Mouse (Mus musculus): ENCODE measurements at regions not wholly inside any gene's neighbourhood (a gene's known extent, or its start where the extent isn't known, plus 50 kb on each side); places are given as distances from the start of the nearest gene placed in this dataset.
A peak's percentile ranks its signal among the peaks of the same experiment; 100 is the strongest.
"Not testable (repeated sequence)": the region's sequence is repeated elsewhere in the genome, so short reads cannot be mapped to it uniquely, and the experiment has no call there.

DNA sequence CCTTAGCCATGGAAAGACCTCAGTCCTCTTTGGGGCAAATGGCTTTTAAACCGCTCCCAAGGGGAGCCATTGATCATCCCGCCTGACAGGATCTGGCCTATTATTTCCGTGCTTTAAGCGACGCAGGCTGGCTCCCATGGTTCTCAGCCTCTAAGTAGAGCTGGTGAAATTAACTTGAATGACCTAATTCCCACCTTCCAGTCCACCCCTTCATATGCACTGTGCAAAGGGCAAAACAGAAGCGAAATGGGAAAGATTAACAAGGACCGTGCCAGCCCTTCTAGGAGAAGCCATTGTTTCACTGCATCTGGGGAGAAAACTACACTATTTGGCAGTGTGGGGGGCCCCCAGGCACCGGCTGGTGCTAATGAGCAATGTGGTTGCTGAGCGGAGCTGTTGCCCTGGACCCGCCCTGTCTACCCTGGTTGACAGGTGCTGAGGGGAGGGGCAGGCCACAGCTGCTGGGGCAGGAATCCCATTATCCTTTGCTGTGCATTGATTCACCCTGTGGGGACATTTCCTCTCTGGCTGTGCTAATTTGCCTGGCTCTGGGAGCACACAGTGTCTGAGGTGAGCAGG is 378.3 kb upstream of the Id2 start:
- H3K36me3 ChIP-seq (ENCODE audit: control insufficient read depth, insufficient read depth), result no peaks in the 10 kb centered on the region
- H3K79me3 ChIP-seq (ENCODE audit: low read depth), result no peaks in the 10 kb centered on the region
- no peak overlapping the region for H3ac ChIP-seq (ENCODE audit: control insufficient read depth, insufficient read length, low read depth)
- H3K79me2 ChIP-seq (ENCODE audit: control insufficient read depth, insufficient read depth), result no peaks in the 10 kb centered on the region
- TF ChIP-seq FOSL1 (IDR thresholded peaks at IDR 0.05; ENCODE audit: insufficient read depth, low read length, poor library complexity, severe bottlenecking) (no peak), MYOD1 (IDR thresholded peaks at IDR 0.05; ENCODE audit: control insufficient read depth, insufficient read length, low read depth) (peak; percentile 61), CTCF (IDR thresholded peaks at IDR 0.05; ENCODE audit: control insufficient read depth, insufficient read depth, insufficient read length) (no peak)
- no peaks in the 10 kb centered on the region for H3K27me3 ChIP-seq (ENCODE audit: control insufficient read depth, insufficient read depth, insufficient read length)
- no peak overlapping the region for H3K4me3 ChIP-seq (ENCODE audit: insufficient read depth, poor library complexity, severe bottlenecking)

DNA sequence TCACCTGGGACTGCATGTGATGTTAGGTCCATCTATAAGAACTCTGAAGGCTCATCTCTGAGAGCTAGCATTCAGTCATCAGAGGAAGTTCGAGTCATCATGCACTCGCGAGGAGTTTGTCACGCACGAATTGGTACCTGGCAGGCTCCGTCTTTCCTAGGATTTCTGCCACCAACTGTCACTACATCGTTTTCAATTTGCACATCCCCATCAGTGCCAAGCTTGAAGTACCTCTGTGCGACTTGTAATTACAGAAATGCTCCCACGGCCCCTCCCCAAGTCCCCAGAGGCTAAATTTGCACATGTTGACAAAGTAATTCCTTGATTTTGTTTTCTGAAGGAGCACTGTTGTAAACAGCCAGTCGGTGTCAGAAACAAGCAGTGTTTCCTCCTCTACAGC is 372.2 kb upstream of the Id2 start:
- TF ChIP-seq CEBPB (IDR thresholded peaks at IDR 0.05; ENCODE audit: low read depth), result no peak
- TF ChIP-seq CTCF (IDR thresholded peaks at IDR 0.05; ENCODE audit: control insufficient read depth, insufficient read depth, insufficient read length), result no peak
- TF ChIP-seq FOSL1 (IDR thresholded peaks at IDR 0.05; ENCODE audit: insufficient read depth, low read length, poor library complexity, severe bottlenecking), result no peak
- TF ChIP-seq MYOG (IDR thresholded peaks at IDR 0.05; ENCODE audit: control insufficient read depth, extremely low read depth, insufficient read length), result no peak
- TF ChIP-seq MAX (IDR thresholded peaks at IDR 0.05), result no peak
- Histone ChIP-seq H3K27me3 (ENCODE audit: control insufficient read depth, insufficient read depth, insufficient read length) (no peaks in the 10 kb centered on the region), H3K79me3 (ENCODE audit: low read depth) (no peaks in the 10 kb centered on the region), H3K36me3 (ENCODE audit: control insufficient read depth, insufficient read depth) (no peaks in the 10 kb centered on the region), H3K4me3 (ENCODE audit: insufficient read depth, poor library complexity, severe bottlenecking) (no peak overlapping the region), H3ac (ENCODE audit: control insufficient read depth, insufficient read length, low read depth) (no peak overlapping the region), H3K79me2 (ENCODE audit: control insufficient read depth, insufficient read depth) (no peaks in the 10 kb centered on the region)

DNA sequence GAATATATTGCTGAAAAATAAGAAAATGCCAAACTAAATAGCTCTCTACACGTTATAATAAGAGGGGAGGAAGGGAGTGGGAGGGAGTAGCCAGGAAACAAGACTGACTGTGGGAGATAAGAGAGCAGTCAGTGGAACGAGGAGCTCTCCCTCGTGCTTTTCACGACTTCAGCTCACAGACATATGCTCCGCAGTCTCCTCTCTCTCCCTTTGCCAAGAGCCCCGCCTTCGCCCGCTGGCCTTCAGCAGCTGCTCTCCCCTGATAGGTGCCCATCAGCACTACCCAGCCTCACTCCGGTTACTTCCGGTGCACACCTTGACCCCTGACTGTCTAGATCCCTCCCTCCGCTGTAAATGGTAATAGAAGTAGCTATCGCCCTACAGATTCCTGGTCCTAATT is 370.8 kb upstream of the Id2 start:
- Histone ChIP-seq H3K36me3 (ENCODE audit: control insufficient read depth, insufficient read depth) (no peaks in the 10 kb centered on the region), H3K27me3 (ENCODE audit: control insufficient read depth, insufficient read depth, insufficient read length) (no peaks in the 10 kb centered on the region), H3K4me3 (ENCODE audit: insufficient read depth, poor library complexity, severe bottlenecking) (no peak overlapping the region), H3K79me3 (ENCODE audit: low read depth) (no peaks in the 10 kb centered on the region), H3K79me2 (ENCODE audit: control insufficient read depth, insufficient read depth) (no peaks in the 10 kb centered on the region), H3ac (ENCODE audit: control insufficient read depth, insufficient read length, low read depth) (no peak overlapping the region)
- TF ChIP-seq MAX (IDR thresholded peaks at IDR 0.05) (no peak), CTCF (IDR thresholded peaks at IDR 0.05; ENCODE audit: control insufficient read depth, insufficient read depth, insufficient read length) (no peak), FOSL1 (IDR thresholded peaks at IDR 0.05; ENCODE audit: insufficient read depth, low read length, poor library complexity, severe bottlenecking) (no peak), MYOD1 (IDR thresholded peaks at IDR 0.05; ENCODE audit: control insufficient read depth, insufficient read length, low read depth) (no peak), USF1 (IDR thresholded peaks at IDR 0.05; ENCODE audit: low read depth) (no peak), MYOG (IDR thresholded peaks at IDR 0.05; ENCODE audit: control insufficient read depth, extremely low read depth, insufficient read length) (no peak), CEBPB (IDR thresholded peaks at IDR 0.05; ENCODE audit: low read depth) (no peak)

DNA sequence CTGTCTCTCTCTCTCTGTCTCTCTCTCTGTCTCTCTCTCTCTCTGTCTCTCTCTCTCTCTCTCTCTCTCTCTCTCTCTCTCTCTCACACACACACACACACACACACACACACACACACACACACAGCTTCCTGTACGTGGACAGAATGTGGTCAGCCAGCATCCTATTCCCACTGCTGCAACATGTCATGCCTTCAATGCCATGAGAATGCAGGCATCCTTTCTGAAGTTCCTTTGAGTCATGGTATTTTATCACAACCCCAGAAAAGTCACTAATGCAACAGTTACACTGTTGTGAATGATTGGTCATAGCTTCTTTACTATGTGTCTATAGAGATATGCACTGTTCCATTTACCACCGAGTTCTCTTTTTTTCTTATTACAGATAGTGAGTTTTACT is 365.8 kb upstream of the Id2 start:
- not testable (repeated sequence) for H3ac ChIP-seq (ENCODE audit: control insufficient read depth, insufficient read length, low read depth); H3K79me2 ChIP-seq (ENCODE audit: control insufficient read depth, insufficient read depth); H3K27me3 ChIP-seq (ENCODE audit: control insufficient read depth, insufficient read depth, insufficient read length); H3K79me3 ChIP-seq (ENCODE audit: low read depth); H3K36me3 ChIP-seq (ENCODE audit: control insufficient read depth, insufficient read depth); H3K4me3 ChIP-seq (ENCODE audit: insufficient read depth, poor library complexity, severe bottlenecking)

DNA sequence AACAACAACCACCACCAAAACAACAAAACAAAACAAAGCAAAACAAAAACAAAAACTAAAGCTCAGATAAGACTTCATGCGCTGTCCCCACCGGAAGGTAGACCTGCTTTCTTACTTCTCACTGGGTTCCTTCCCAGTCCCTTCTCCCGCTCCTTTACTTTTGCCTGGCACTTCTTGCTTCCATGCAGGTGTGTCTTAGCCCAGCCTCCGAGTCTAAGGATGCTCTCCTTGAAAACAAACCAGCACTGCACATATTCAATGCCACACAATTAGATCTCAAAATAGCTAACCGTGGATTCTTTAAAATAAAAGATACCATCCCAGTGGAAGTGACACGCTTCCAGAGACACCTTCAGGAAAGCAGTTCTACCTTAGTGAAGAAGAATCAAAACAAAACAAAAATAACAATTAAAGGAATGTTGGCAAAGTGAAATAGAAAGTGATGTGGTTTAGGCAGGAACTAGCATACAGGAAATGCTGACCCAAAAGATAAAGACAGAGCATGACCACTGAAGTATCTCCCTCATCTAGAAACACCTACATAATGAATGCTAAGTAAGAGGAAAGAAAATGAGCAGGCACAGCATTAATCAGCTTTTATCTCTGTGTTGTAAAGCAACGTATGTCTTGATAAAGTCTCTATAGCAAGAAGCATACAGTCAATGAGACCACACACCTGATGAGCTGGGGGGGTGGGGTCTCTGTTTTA is 358.5 kb upstream of the Id2 start:
- Histone ChIP-seq H3K36me3 (ENCODE audit: control insufficient read depth, insufficient read depth) (no peaks in the 10 kb centered on the region), H3K27me3 (ENCODE audit: control insufficient read depth, insufficient read depth, insufficient read length) (no peaks in the 10 kb centered on the region), H3ac (ENCODE audit: control insufficient read depth, insufficient read length, low read depth) (no peak overlapping the region), H3K4me3 (ENCODE audit: insufficient read depth, poor library complexity, severe bottlenecking) (no peak overlapping the region), H3K79me3 (ENCODE audit: low read depth) (no peaks in the 10 kb centered on the region), H3K79me2 (ENCODE audit: control insufficient read depth, insufficient read depth) (no peaks in the 10 kb centered on the region)
- TF ChIP-seq CEBPB (IDR thresholded peaks at IDR 0.05; ENCODE audit: low read depth) (no peak), CTCF (IDR thresholded peaks at IDR 0.05; ENCODE audit: control insufficient read depth, insufficient read depth, insufficient read length) (no peak), MYOD1 (IDR thresholded peaks at IDR 0.05; ENCODE audit: control insufficient read depth, insufficient read length, low read depth) (no peak), USF1 (IDR thresholded peaks at IDR 0.05; ENCODE audit: low read depth) (no peak), MAX (IDR thresholded peaks at IDR 0.05) (no peak), MYOG (IDR thresholded peaks at IDR 0.05; ENCODE audit: control insufficient read depth, extremely low read depth, insufficient read length) (no peak), FOSL1 (IDR thresholded peaks at IDR 0.05; ENCODE audit: insufficient read depth, low read length, poor library complexity, severe bottlenecking) (no peak)

DNA sequence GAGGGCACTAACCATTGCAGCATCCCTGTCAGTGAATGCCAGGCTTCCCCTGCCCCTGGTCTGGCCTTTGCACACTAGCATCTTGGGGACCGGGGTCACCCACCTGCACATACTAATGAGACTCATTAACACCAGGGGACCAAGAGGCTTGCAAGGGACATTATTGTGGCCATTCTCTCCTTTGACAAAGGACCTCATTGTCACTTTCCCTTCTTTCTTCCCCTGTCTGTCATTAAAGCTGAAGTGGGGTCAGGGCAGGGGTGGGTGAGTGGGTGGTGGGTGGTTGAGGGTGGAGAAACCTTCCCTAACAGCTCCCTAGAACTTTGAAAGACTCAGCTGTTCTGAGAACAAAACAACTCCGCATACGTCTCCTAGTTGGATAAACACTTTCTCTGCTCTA is 356.4 kb upstream of the Id2 start:
- no peaks in the 10 kb centered on the region for H3K27me3 ChIP-seq (ENCODE audit: control insufficient read depth, insufficient read depth, insufficient read length)
- H3K4me3 ChIP-seq (ENCODE audit: insufficient read depth, poor library complexity, severe bottlenecking), result no peak overlapping the region
- no peaks in the 10 kb centered on the region for H3K36me3 ChIP-seq (ENCODE audit: control insufficient read depth, insufficient read depth)
- no peak overlapping the region for H3ac ChIP-seq (ENCODE audit: control insufficient read depth, insufficient read length, low read depth)
- no peaks in the 10 kb centered on the region for H3K79me2 ChIP-seq (ENCODE audit: control insufficient read depth, insufficient read depth)
- no peaks in the 10 kb centered on the region for H3K79me3 ChIP-seq (ENCODE audit: low read depth)
- TF ChIP-seq USF1 (IDR thresholded peaks at IDR 0.05; ENCODE audit: low read depth) (no peak), CEBPB (IDR thresholded peaks at IDR 0.05; ENCODE audit: low read depth) (no peak), MYOG (IDR thresholded peaks at IDR 0.05; ENCODE audit: control insufficient read depth, extremely low read depth, insufficient read length) (no peak), MYOD1 (IDR thresholded peaks at IDR 0.05; ENCODE audit: control insufficient read depth, insufficient read length, low read depth) (no peak), CTCF (IDR thresholded peaks at IDR 0.05; ENCODE audit: control insufficient read depth, insufficient read depth, insufficient read length) (no peak)
